Mouse (Mus musculus) thymus, adult 2 months (tissue): ENCODE measurements around the gene Cst8. TPM values are rescaled to one million over a fixed set of nuclear protein-coding genes. Genes with fewer than 3 reads are reported as not detected.
"Not testable (repeated sequence)": the region's sequence is repeated elsewhere in the genome, so short reads cannot be mapped to it uniquely, and the experiment has no call there.

Experiments used
- DNase-seq: peaks from one replicate; pipeline ENCODE4 v3.0.0; 2021
- H3K27ac ChIP-seq: fragments of 200-500 bp; 2 replicates; pipeline ENCODE4 v1.5.1; 2012; ENCODE audit warnings: low read length, control low read depth; ENCODE audit not compliant: control insufficient read depth, insufficient read depth
- H3K27me3 ChIP-seq: fragments of 200-500 bp; 2 replicates; pipeline ENCODE4 v1.6.1; 2012; ENCODE audit warnings: mild to moderate bottlenecking, low read length, moderate library complexity, mixed read lengths; ENCODE audit not compliant: control insufficient read depth, insufficient read depth
- H3K36me3 ChIP-seq: fragments of 200-500 bp; 2 replicates; pipeline ENCODE4 v1.6.1; 2012; ENCODE audit warnings: mild to moderate bottlenecking, low read length, moderate library complexity; ENCODE audit not compliant: control insufficient read depth, insufficient read depth
- H3K4me1 ChIP-seq: fragments of 200-500 bp; replicated peaks from 2 replicates; pipeline ENCODE4 v1.6.1; 2012; ENCODE audit warnings: low read length; ENCODE audit not compliant: control insufficient read depth, insufficient read depth
- H3K4me3 ChIP-seq: fragments of 200-500 bp; 2 replicates; pipeline ENCODE4 v1.5.1; 2012; ENCODE audit warnings: mild to moderate bottlenecking, low read length, control low read depth, moderate library complexity; ENCODE audit not compliant: control insufficient read depth, insufficient read depth
- CTCF ChIP-seq: fragments of 200-500 bp; IDR thresholded peaks from 2 replicates; pipeline ENCODE4 v1.5.1; 2012; ENCODE audit warnings: mild to moderate bottlenecking, control low read depth, low read length, moderate library complexity, borderline replicate concordance; ENCODE audit not compliant: control insufficient read depth, poor library complexity, insufficient read depth; ENCODE audit errors: extremely low read depth
- POLR2A ChIP-seq: fragments of 200-500 bp; IDR thresholded peaks from 2 replicates; pipeline ENCODE4 v1.6.1; 2012; ENCODE audit warnings: mild to moderate bottlenecking, low read length, control low read depth, moderate library complexity; ENCODE audit not compliant: control insufficient read depth, poor library complexity, insufficient read depth; ENCODE audit errors: extremely low read depth
- WGBS: fragments of 180-500 bp; shearing (Covaris S2); methylation state at CpG from one replicate; pipeline ENCODE4 v1.1.7; 2018; 5-methylcytosine and 5-hydroxymethylcytosine counted together
- polyA plus RNA-seq: library from polyadenylated mRNA; depleted of rRNA; stranded (reverse); fragments of >200 nt; gene quantifications from 2 replicates; pipeline ENCODE4 v1.2.3, GENCODE M21; 2012; rRNA removed

Gene Cst8
- 0.81 TPM in 1 of 2 replicates, not detected in the other for polyA plus RNA-seq

- Histone ChIP-seq H3K27me3 (no peaks in the 10 kb centered on the region), H3K4me3 (no peak within 1 kb of the TSS), H3K27ac (no peak within 1 kb of the TSS), H3K36me3 (no peaks in the 10 kb centered on the region), H3K4me1 (no peaks in the 10 kb centered on the region)
- DNase-seq = no peak
- TF ChIP-seq CTCF (no peak), POLR2A (no peak)
- 92% methylated on average over 1 of the region's 1 CpGs for WGBS
Measured at GRCm38 (mm10) chr2:148798485-148798884, at the start of gene Cst8. TSS of gene Cst8 (plus strand) at chr2:148798785.

GRCm38 (mm10) chr2:148750058-148750457 lies 48.5 kb upstream of the Cst8 start, which contains the start of gene Cstl1:
TSS of gene Cstl1 (plus strand) at chr2:148750358.
- Histone ChIP-seq H3K4me3 (no peak within 1 kb of the TSS), H3K36me3 (no peaks in the 10 kb centered on the region), H3K27me3 (no peaks in the 10 kb centered on the region), H3K4me1 (no peaks in the 10 kb centered on the region), H3K27ac (no peak within 1 kb of the TSS)
- no peak for DNase-seq
- WGBS = 100% methylated on average over 1 of the region's 1 CpGs
- TF ChIP-seq CTCF (no peak), POLR2A (no peak)

GRCm38 (mm10) chr2:148751893-148752813 lies 46.4 kb upstream of the Cst8 start:
- no peaks in the 10 kb centered on the region for H3K27me3 ChIP-seq
- H3K4me1 ChIP-seq = no peaks in the 10 kb centered on the region
- peak; percentile 65 for DNase-seq
- H3K4me3 ChIP-seq = no peak overlapping the region
- no peak overlapping the region for H3K27ac ChIP-seq
- H3K36me3 ChIP-seq = no peaks in the 10 kb centered on the region
- no peak for TF ChIP-seq CTCF
- no peak for TF ChIP-seq POLR2A
- WGBS = 18% methylated on average over 15 of the region's 15 CpGs

- H3K27ac ChIP-seq = no peak overlapping the region
- H3K27me3 ChIP-seq = no peaks in the 10 kb centered on the region
- no peaks in the 10 kb centered on the region for H3K36me3 ChIP-seq
- no peak for TF ChIP-seq POLR2A
- TF ChIP-seq CTCF = no peak
- no peaks in the 10 kb centered on the region for H3K4me1 ChIP-seq
- H3K4me3 ChIP-seq = no peak overlapping the region
- DNase-seq = no peak
- WGBS = 19% methylated on average over 1 of the region's 1 CpGs
Measured at GRCm38 (mm10) chr2:148754310-148754846, 44.2 kb upstream of the Cst8 start.

GRCm38 (mm10) chr2:148763648-148764388 lies 34.8 kb upstream of the Cst8 start:
- WGBS = 97% methylated on average over 1 of the region's 1 CpGs
- H3K4me3 ChIP-seq = no peak overlapping the region
- H3K27ac ChIP-seq = no peak overlapping the region
- H3K27me3 ChIP-seq = no peaks in the 10 kb centered on the region
- no peaks in the 10 kb centered on the region for H3K36me3 ChIP-seq
- TF ChIP-seq CTCF (no peak), POLR2A (no peak)
- no peaks in the 10 kb centered on the region for H3K4me1 ChIP-seq
- DNase-seq = no peak

GRCm38 (mm10) chr2:148771397-148771796 lies 27.2 kb upstream of the Cst8 start, which contains the start of gene Cst11:
TSS of gene Cst11 (minus strand) at chr2:148771497.
- H3K27ac ChIP-seq, H3K36me3 ChIP-seq, H3K4me3 ChIP-seq, H3K27me3 ChIP-seq, DNase-seq, H3K4me1 ChIP-seq: not testable (repeated sequence)
- 88% methylated on average over 4 of the region's 4 CpGs for WGBS
